Mouse (Mus musculus): ENCODE results near the gene Acox1. TPM values are rescaled to one million over a fixed set of nuclear protein-coding genes. Genes with fewer than 3 reads are reported as not detected.

Gene Acox1
- total and polyA plus RNA-seq, 3 experiments, result 16.1 to 16.8 TPM; not detected in 1

- Histone ChIP-seq H3K79me2 (ENCODE audit: control insufficient read depth, insufficient read depth, low read length, poor library complexity) (peaks cover 19% of the 10 kb centered on the region), H3K36me3 (ENCODE audit: control insufficient read depth in 1 of 2, insufficient read depth in 2 of 2, low read length in 2 of 2) (peaks cover 0 to 15% of the 10 kb centered on the region in 2 experiments; a peak in 2 of 4 replicates), H3K9me3 (replicated peaks; ENCODE audit: insufficient read depth, low read length) (no peaks in the 10 kb centered on the region), H3K27ac (ENCODE audit: control insufficient read depth, low read depth, low read length) (peak overlapping the region; percentile 56), H3K9ac (ENCODE audit: control insufficient read depth, low read depth, low read length, poor library complexity, severe bottlenecking) (peak overlapping the region; percentile 89), H3K27me3 (ENCODE audit: control insufficient read depth in 1 of 2, insufficient read depth in 2 of 2, low read length in 2 of 2) (no peaks in the 10 kb centered on the region), H3K4me3 (ENCODE audit: control insufficient read depth in 1 of 2, insufficient read depth in 1 of 2, low read depth in 2 of 2, low read length in 2 of 2) (peak overlapping the region; percentile 88 to 89), H3K4me1 (ENCODE audit: control insufficient read depth in 1 of 2, insufficient read depth in 2 of 2, low read length in 2 of 2) (peaks cover 6 to 27% of the 10 kb centered on the region in 2 experiments; a peak in 3 of 4 replicates)
- no peak for TF ChIP-seq MYB (IDR thresholded peaks at IDR 0.05; ENCODE audit: low read depth, low read length)
- no peak for TF ChIP-seq EP300 (IDR thresholded peaks at IDR 0.05; ENCODE audit: low read depth in 1 of 2, low read length in 2 of 2)
- no peak for TF ChIP-seq USF1 (IDR thresholded peaks at IDR 0.05; ENCODE audit: low read depth, low read length)
- no peak for TF ChIP-seq CHD2 (IDR thresholded peaks at IDR 0.05; ENCODE audit: low read length)
- no peak for TF ChIP-seq ZC3H11A (IDR thresholded peaks at IDR 0.05; ENCODE audit: low read depth, low read length)
- no peak for TF ChIP-seq POLR2AphosphoS2 (IDR thresholded peaks at IDR 0.05; ENCODE audit: low read length)
- TF ChIP-seq MAX (IDR thresholded peaks at IDR 0.05; ENCODE audit: low read length), result no peak
- TF ChIP-seq GATA1 (IDR thresholded peaks at IDR 0.05; ENCODE audit: low read depth, low read length), result no peak
- no peak for TF ChIP-seq MYC (IDR thresholded peaks at IDR 0.05; ENCODE audit: low read depth, low read length)
- TF ChIP-seq GABPA (IDR thresholded peaks at IDR 0.05; ENCODE audit: low read depth, low read length), result no peak
- no peak for TF ChIP-seq KAT2A (conservative IDR thresholded peaks at IDR 0.05; ENCODE audit: low read depth, low read length)
- peak; percentile 71 for DNase-seq (ENCODE audit: low read depth, low spot score)
Observed at GRCm38 (mm10) chr11:116138096-116138467, 60.8 kb downstream of the Acox1 start.

DNA sequence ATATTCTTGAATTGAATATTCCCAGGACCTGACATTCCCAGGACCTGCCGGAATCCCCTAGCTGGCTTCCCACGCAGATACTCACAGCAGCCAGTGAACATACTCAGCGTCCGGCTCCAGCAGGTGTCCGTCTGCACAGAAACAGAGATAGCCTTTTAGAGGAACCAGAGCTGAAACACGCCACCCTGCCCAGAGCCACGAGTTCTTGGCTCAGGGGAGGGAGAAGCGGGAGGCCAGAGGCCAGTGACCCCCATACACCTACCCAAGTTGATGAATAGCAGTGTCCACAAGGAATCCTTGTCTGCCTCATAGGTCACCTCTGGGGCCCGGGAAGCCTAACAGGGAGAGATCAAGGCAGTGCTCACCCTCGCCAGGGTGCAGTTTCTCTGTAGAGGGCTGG lies 64.7 kb downstream of the Acox1 start:
- DNase-seq (ENCODE audit: low read depth, low spot score), result no peak
- Histone ChIP-seq H3K79me2 (ENCODE audit: control insufficient read depth, insufficient read depth, low read length, poor library complexity) (peaks cover 33% of the 10 kb centered on the region), H3K9me3 (replicated peaks; ENCODE audit: insufficient read depth, low read length) (no peaks in the 10 kb centered on the region), H3K4me1 (ENCODE audit: control insufficient read depth in 1 of 2, insufficient read depth in 2 of 2, low read length in 2 of 2) (peaks cover 0 to 18% of the 10 kb centered on the region in 2 experiments; a peak in 2 of 4 replicates), H3K36me3 (ENCODE audit: control insufficient read depth in 1 of 2, insufficient read depth in 2 of 2, low read length in 2 of 2) (peaks cover 0 to 9% of the 10 kb centered on the region in 2 experiments; a peak in 2 of 4 replicates), H3K4me3 (ENCODE audit: control insufficient read depth in 1 of 2, insufficient read depth in 1 of 2, low read depth in 2 of 2, low read length in 2 of 2) (no peak overlapping the region), H3K27me3 (ENCODE audit: control insufficient read depth in 1 of 2, insufficient read depth in 2 of 2, low read length in 2 of 2) (no peaks in the 10 kb centered on the region), H3K27ac (ENCODE audit: control insufficient read depth, low read depth, low read length) (no peak overlapping the region), H3K9ac (ENCODE audit: control insufficient read depth, low read depth, low read length, poor library complexity, severe bottlenecking) (no peak overlapping the region)
- TF ChIP-seq KAT2A (conservative IDR thresholded peaks at IDR 0.05; ENCODE audit: low read depth, low read length) (no peak), USF2 (IDR thresholded peaks at IDR 0.05; ENCODE audit: borderline replicate concordance in 1 of 2, insufficient read depth in 1 of 2, low read depth in 1 of 2, low read length in 2 of 2) (no peak), POLR2AphosphoS5 (IDR thresholded peaks at IDR 0.05; ENCODE audit: borderline replicate concordance, low read depth, low read length) (no peak), RAD21 (IDR thresholded peaks at IDR 0.05; ENCODE audit: low read depth, low read length) (no peak), MAFK (IDR thresholded peaks at IDR 0.05; ENCODE audit: borderline replicate concordance, low read depth, low read length) (no peak), NRF1 (IDR thresholded peaks at IDR 0.05; ENCODE audit: insufficient read depth, low read depth, low read length, poor library complexity, severe bottlenecking) (no peak), MXI1 (IDR thresholded peaks at IDR 0.05; ENCODE audit: low read depth, low read length) (no peak), MAX (IDR thresholded peaks at IDR 0.05; ENCODE audit: low read length) (no peak), ZNF384 (IDR thresholded peaks at IDR 0.05; ENCODE audit: low read depth, low read length) (no peak), E2F4 (IDR thresholded peaks at IDR 0.05; ENCODE audit: borderline replicate concordance, low read depth, low read length) (no peak), EP300 (IDR thresholded peaks at IDR 0.05; ENCODE audit: low read depth in 1 of 2, low read length in 2 of 2) (no peak), POLR2AphosphoS2 (IDR thresholded peaks at IDR 0.05; ENCODE audit: low read length) (no peak), NELFE (IDR thresholded peaks at IDR 0.05; ENCODE audit: low read depth, low read length) (no peak), MEF2A (IDR thresholded peaks at IDR 0.05; ENCODE audit: extremely low read depth, insufficient replicate concordance, low read depth, low read length, poor library complexity, severe bottlenecking) (no peak), UBTF (IDR thresholded peaks at IDR 0.05; ENCODE audit: borderline replicate concordance, insufficient read depth, low read depth, low read length) (no peak)
